Mouse (Mus musculus) limb, embryonic 11.5 days (tissue): ENCODE results near the gene Olfr995. TPM values are rescaled to one million over a fixed set of nuclear protein-coding genes. Genes with fewer than 3 reads are reported as not detected.

Source experiments
- polyA plus RNA-seq: library from polyadenylated mRNA; unstranded; fragments of >200 nt; fragmentation: Nextera tagmentation; extraction: Ambion mirVana; gene quantifications from 2 replicates; pipeline ENCODE4 v1.2.1, GENCODE M21; 2014

Olfr995 gene
- polyA plus RNA-seq, 1 experiment from 2014 or later: not detected

Other genes with a start within 250 kb of the Olfr995 start
- 0.37 and 0.41 TPM in 2 replicates for gene Lrrc55, start 246.4 kb downstream of the Olfr995 start, polyA plus RNA-seq
- not detected in 2 replicates for gene Olfr987, start 104.3 kb downstream of the Olfr995 start, polyA plus RNA-seq
- not detected in 2 replicates for gene Olfr988, start 80.4 kb downstream of the Olfr995 start, polyA plus RNA-seq
- gene Olfr992, start 34.2 kb downstream of the Olfr995 start, polyA plus RNA-seq: not detected in 2 replicates
- not detected in 2 replicates for gene Olfr993, start 28.8 kb downstream of the Olfr995 start, polyA plus RNA-seq
- not detected in 2 replicates for gene Olfr994, start 7.2 kb downstream of the Olfr995 start, polyA plus RNA-seq
- gene 4833423E24Rik, start 75.4 kb upstream of the Olfr995 start, polyA plus RNA-seq: not detected in 2 replicates
- not detected in 2 replicates for gene Olfr996, start 135.6 kb upstream of the Olfr995 start, polyA plus RNA-seq
- not detected in 2 replicates for gene Olfr998, start 145.3 kb upstream of the Olfr995 start, polyA plus RNA-seq
- not detected in 2 replicates for gene Olfr1000, start 168.3 kb upstream of the Olfr995 start, polyA plus RNA-seq
- not detected in 2 replicates for gene Olfr1002, start 207.1 kb upstream of the Olfr995 start, polyA plus RNA-seq
- gene Olfr154, start 220.8 kb upstream of the Olfr995 start, polyA plus RNA-seq: not detected in 2 replicates
- gene Olfr1006, start 235.1 kb upstream of the Olfr995 start, polyA plus RNA-seq: not detected in 2 replicates
- not detected in 2 replicates for gene Olfr1008, start 245.8 kb upstream of the Olfr995 start, polyA plus RNA-seq